ENCODE assay signal across 8 mouse cellular contexts in the genomic region with DNA sequence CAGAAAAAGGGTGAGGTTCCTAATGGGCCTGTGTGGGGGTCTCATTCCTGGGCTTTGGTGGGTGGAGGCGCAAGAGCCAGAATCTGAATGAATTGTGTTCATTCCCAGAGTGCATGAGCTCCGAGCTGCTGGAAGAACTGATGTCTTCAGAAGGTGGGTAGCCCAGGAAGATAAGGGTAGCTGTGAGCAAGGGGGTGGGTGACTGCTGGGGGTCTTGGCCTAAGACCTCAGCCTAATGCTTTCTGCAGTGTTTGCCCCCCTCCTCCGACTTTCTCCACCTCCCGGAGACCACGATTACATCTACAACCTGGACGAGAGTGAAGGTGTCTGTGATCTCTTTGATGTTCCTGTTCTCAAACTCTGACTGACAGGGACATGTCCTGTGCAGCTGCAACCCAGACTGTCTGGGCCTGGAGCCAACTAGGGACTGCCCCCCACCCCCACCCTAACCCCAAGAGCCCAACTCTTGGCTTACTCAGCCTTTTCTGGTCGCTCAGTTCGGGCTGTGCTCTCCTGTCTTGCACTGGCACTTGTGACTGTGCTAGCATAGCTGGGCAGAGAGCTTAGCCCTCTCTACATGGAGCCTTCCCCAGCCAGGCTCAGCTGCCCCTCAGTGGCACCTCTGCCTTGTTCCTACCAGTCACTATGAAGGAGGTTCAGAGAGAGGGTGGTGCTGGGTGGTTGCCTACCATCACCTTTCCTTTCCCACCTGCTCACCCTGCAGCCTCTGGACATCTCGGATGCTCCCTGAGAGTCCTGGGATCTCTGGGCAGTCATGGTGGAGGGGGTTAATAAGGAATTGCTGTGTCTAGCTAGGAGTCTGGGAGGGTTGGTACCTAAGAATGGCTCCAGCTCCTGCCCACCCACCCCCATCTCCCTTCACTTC. TPM values are rescaled to one million over a fixed set of nuclear protein-coding genes. Genes with fewer than 3 reads are reported as not detected.
DNase-seq lines count a peak whose midpoint lies in the region; ATAC-seq and TF ChIP-seq lines count a peak whose summit lies in the region.

No protein-coding gene starts in this region.

- peak; percentile 11; the same call in 1 of the 2 replicates for ATAC-seq in limb, embryonic 14.5 days (ENCODE audit: low FRiP score, low read depth)

- H3K9me3 ChIP-seq in heart, embryonic 10.5 days: no peaks in the 10 kb centered on the region
- H3K9me3 ChIP-seq in limb, embryonic 14.5 days (ENCODE audit: control insufficient read depth, low read length): no peaks in the 10 kb centered on the region

- peak overlapping the region; percentile 66; the same call in 1 of the 2 replicates for H3K4me2 ChIP-seq in limb, embryonic 14.5 days (replicated peaks; ENCODE audit: low read depth, low read length, severe bottlenecking)

- peaks cover 48% of the 10 kb centered on the region for H3K4me1 ChIP-seq in heart, embryonic 10.5 days
- peaks cover 42% of the 10 kb centered on the region for H3K4me1 ChIP-seq in bone marrow macrophage, adult 2 months (ENCODE audit: control insufficient read depth, insufficient read depth, low read length)
- H3K4me1 ChIP-seq in limb, embryonic 14.5 days (ENCODE audit: control insufficient read depth, insufficient read depth, low read length): peaks cover 18% of the 10 kb centered on the region

- no peak for TF ChIP-seq POLR2A in bone marrow macrophage, adult 2 months (IDR thresholded peaks at IDR 0.05; ENCODE audit: borderline replicate concordance, low read depth, low read length)
- no peak for TF ChIP-seq POLR2A in limb, embryonic 14.5 days (IDR thresholded peaks at IDR 0.05; ENCODE audit: borderline replicate concordance, extremely low read depth, insufficient read depth, insufficient read length)

- no peaks in the 10 kb centered on the region for H3K27me3 ChIP-seq in heart, embryonic 10.5 days (ENCODE audit: insufficient read depth, poor library complexity, severe bottlenecking)
- H3K27me3 ChIP-seq in limb, embryonic 14.5 days (ENCODE audit: control insufficient read depth, insufficient read depth, low read length): no peaks in the 10 kb centered on the region

- peak overlapping the region; percentile 56; the same call in 1 of the 2 replicates for H3K27ac ChIP-seq in heart, embryonic 10.5 days
- peak overlapping the region; percentile 71 for H3K27ac ChIP-seq in bone marrow macrophage, adult 2 months (ENCODE audit: insufficient read depth, low read depth, low read length)
- H3K27ac ChIP-seq in limb, embryonic 14.5 days (replicated peaks; ENCODE audit: low read depth, low read length): peak overlapping the region; percentile 38; the same call in 1 of the 2 replicates

- TF ChIP-seq CTCF in bone marrow macrophage, adult 2 months (IDR thresholded peaks at IDR 0.05; ENCODE audit: low read depth, low read length): no peak

- peaks cover 81% of the 10 kb centered on the region for H3K36me3 ChIP-seq in heart, embryonic 10.5 days
- H3K36me3 ChIP-seq in limb, embryonic 14.5 days (ENCODE audit: control insufficient read depth, insufficient read depth, low read length): peaks cover 77% of the 10 kb centered on the region

- WGBS in heart, embryonic 10.5 days: 62% methylated on average over 9 of the region's 9 CpGs
- 65% methylated on average over 9 of the region's 9 CpGs for WGBS in limb, embryonic 14.5 days

- peak overlapping the region; percentile 13; the same call in 1 of the 2 replicates for H3K4me3 ChIP-seq in heart, embryonic 10.5 days
- no peak overlapping the region for H3K4me3 ChIP-seq in bone marrow macrophage, adult 2 months (ENCODE audit: insufficient read depth, low read length)
- no peak overlapping the region for H3K4me3 ChIP-seq in limb, embryonic 14.5 days (replicated peaks; ENCODE audit: low read length)

- intact Hi-C loops in left cerebral cortex, postnatal 4 days (cut with DNase I): no loop called here

- DNase-seq in heart, embryonic 10.5 days (ENCODE audit: low spot score): no peak
- no peak for DNase-seq in heart, adult 11 months
- peak; percentile 47 for DNase-seq in 416B (ENCODE audit: low read depth)
- peak; percentile 17 for DNase-seq in limb, embryonic 14.5 days (ENCODE audit: low spot score)
- no peak for DNase-seq in right cerebral cortex, postnatal 36 days (ENCODE audit: low spot score in 2 of 2)
- DNase-seq in left cerebral cortex, postnatal 4 days: no peak
- no peak for DNase-seq in right cerebral cortex, postnatal 10 days (ENCODE audit: low spot score in 2 of 2)

- H3K9ac ChIP-seq in limb, embryonic 14.5 days (ENCODE audit: low read depth, low read length, severe bottlenecking): no peak overlapping the region

RNA-seq across cellular contexts. Expression of gene Elmo3, which starts 0.8 kb away (rescaled TPM):
- 3.9 and 4.4 TPM in 2 replicates for polyA plus RNA-seq in heart, embryonic 10.5 days (2016; fragmentation: Nextera tagmentation; extraction: Ambion mirVana)
- 1.5 and 2.6 TPM in 2 replicates for polyA plus RNA-seq in bone marrow macrophage, adult 2 months (2012; ENCODE audit: insufficient read depth, insufficient read length, missing spikeins)
- 8.8 and 9.6 TPM in 2 replicates for polyA plus RNA-seq in limb, embryonic 14.5 days (2012; rRNA removed)
- polyA plus RNA-seq in limb, embryonic 14.5 days (2014; fragmentation: Nextera tagmentation; extraction: Ambion mirVana): 7.3 and 7.7 TPM in 2 replicates
- total RNA-seq in left cerebral cortex, postnatal 4 days (2021): 1 to 10 TPM in 1 of 2 experiments, under 1 TPM in 1; 0.85 to 1.1 TPM

RNA-seq across cellular contexts. Expression of gene E2f4, which starts 7.1 kb away (rescaled TPM):
- polyA plus RNA-seq in heart, embryonic 10.5 days (2016; fragmentation: Nextera tagmentation; extraction: Ambion mirVana): 91.4 and 114 TPM in 2 replicates
- 40.6 and 47.6 TPM in 2 replicates for polyA plus RNA-seq in bone marrow macrophage, adult 2 months (2012; ENCODE audit: insufficient read depth, insufficient read length, missing spikeins)
- polyA plus RNA-seq in limb, embryonic 14.5 days (2012; rRNA removed): 136 and 180 TPM in 2 replicates
- polyA plus RNA-seq in limb, embryonic 14.5 days (2014; fragmentation: Nextera tagmentation; extraction: Ambion mirVana): 76.2 and 78.4 TPM in 2 replicates
- total RNA-seq in left cerebral cortex, postnatal 4 days (2021): 10 to 100 TPM; 33.7 to 33.8 TPM

RNA-seq across cellular contexts. Expression of gene Exoc3l, which starts 8.7 kb away (rescaled TPM):
- 16.7 and 18.9 TPM in 2 replicates for polyA plus RNA-seq in heart, embryonic 10.5 days (2016; fragmentation: Nextera tagmentation; extraction: Ambion mirVana)
- 0.95 and 1.1 TPM in 2 replicates for polyA plus RNA-seq in bone marrow macrophage, adult 2 months (2012; ENCODE audit: insufficient read depth, insufficient read length, missing spikeins)
- polyA plus RNA-seq in limb, embryonic 14.5 days (2012; rRNA removed): 14.4 and 16.3 TPM in 2 replicates
- polyA plus RNA-seq in limb, embryonic 14.5 days (2014; fragmentation: Nextera tagmentation; extraction: Ambion mirVana): 7.4 and 9.8 TPM in 2 replicates
- 1 to 10 TPM; 6.0 to 7.2 TPM for total RNA-seq in left cerebral cortex, postnatal 4 days (2021)

RNA-seq across cellular contexts. Expression of gene 4931428F04Rik, which starts 14.9 kb away (rescaled TPM):
- polyA plus RNA-seq in heart, embryonic 10.5 days (2016; fragmentation: Nextera tagmentation; extraction: Ambion mirVana): 7.4 and 8.6 TPM in 2 replicates
- polyA plus RNA-seq in bone marrow macrophage, adult 2 months (2012; ENCODE audit: insufficient read depth, insufficient read length, missing spikeins): 0.67 and 1.3 TPM in 2 replicates
- polyA plus RNA-seq in limb, embryonic 14.5 days (2012; rRNA removed): 30.1 and 37.8 TPM in 2 replicates
- 9.9 and 12.1 TPM in 2 replicates for polyA plus RNA-seq in limb, embryonic 14.5 days (2014; fragmentation: Nextera tagmentation; extraction: Ambion mirVana)
- 100 to 1,000 TPM; 183 TPM for total RNA-seq in left cerebral cortex, postnatal 4 days (2021)

RNA-seq across cellular contexts. Expression of gene Lrrc29, which starts 21.5 kb away (rescaled TPM):
- polyA plus RNA-seq in heart, embryonic 10.5 days (2016; fragmentation: Nextera tagmentation; extraction: Ambion mirVana): 1.5 and 1.9 TPM in 2 replicates
- 3.1 and 3.2 TPM in 2 replicates for polyA plus RNA-seq in bone marrow macrophage, adult 2 months (2012; ENCODE audit: insufficient read depth, insufficient read length, missing spikeins)
- 3.2 and 4.8 TPM in 2 replicates for polyA plus RNA-seq in limb, embryonic 14.5 days (2012; rRNA removed)
- 1.9 and 2.5 TPM in 2 replicates for polyA plus RNA-seq in limb, embryonic 14.5 days (2014; fragmentation: Nextera tagmentation; extraction: Ambion mirVana)
- total RNA-seq in left cerebral cortex, postnatal 4 days (2021): 1 to 10 TPM; 4.0 to 5.0 TPM

Comparison
In these comparisons a context has a peak if more than half of its experiments do, and no peak if none do; other contexts are left out.
1. DNase-seq: peak in 416B (single experiment) and limb, embryonic 14.5 days (single experiment); none in heart, embryonic 10.5 days (single experiment), heart, adult 11 months (single experiment), right cerebral cortex, postnatal 36 days (0 of 2), left cerebral cortex, postnatal 4 days (single experiment) and right cerebral cortex, postnatal 10 days (0 of 2).
2. Peak in every context shown above with its lines, with median percentiles within 50 percentile points of each other: H3K27ac ChIP-seq.